Mouse (Mus musculus): ENCODE data around the gene Man2b2. TPM values are rescaled to one million over a fixed set of nuclear protein-coding genes. Genes with fewer than 3 reads are reported as not detected.

Man2b2 gene
- polyA plus RNA-seq (2016; fragmentation: Nextera tagmentation; extraction: Ambion mirVana) = 6.2 and 7.6 TPM in 2 replicates

GRCm38 (mm10) chr5:36829913-36830879 is at the start of gene Man2b2:
Man2b2 (minus strand) TSS chr5:36830653.
- H3K4me1 ChIP-seq = peaks cover 16% of the 10 kb centered on the region
- H3K27ac ChIP-seq = peak within 1 kb of the TSS; percentile 82
- peak within 1 kb of the TSS; percentile 73 for H3K4me3 ChIP-seq
- WGBS = 4% methylated on average over 46 of the region's 46 CpGs
- no peaks in the 10 kb centered on the region for H3K36me3 ChIP-seq
- no peaks in the 10 kb centered on the region for H3K27me3 ChIP-seq (ENCODE audit: low read depth, poor library complexity, severe bottlenecking)
- peak; percentile 96 for DNase-seq (ENCODE audit: low spot score)
- H3K9me3 ChIP-seq (replicated peaks) = no peaks in the 10 kb centered on the region

- no peak for DNase-seq (ENCODE audit: low spot score)
- Histone ChIP-seq H3K4me1 (peaks cover 13% of the 10 kb centered on the region), H3K27me3 (ENCODE audit: low read depth, poor library complexity, severe bottlenecking) (peaks cover 64% of the 10 kb centered on the region), H3K9me3 (replicated peaks) (no peaks in the 10 kb centered on the region), H3K4me3 (no peak overlapping the region), H3K27ac (no peak overlapping the region), H3K36me3 (no peaks in the 10 kb centered on the region)
- WGBS = 88% methylated on average over 4 of the region's 4 CpGs
Measured at GRCm38 (mm10) chr5:36878801-36879200, 48.3 kb upstream of the Man2b2 start.

- H3K4me1 ChIP-seq = peaks cover 3% of the 10 kb centered on the region; the same call in 1 of the 2 replicates
- H3K27me3 ChIP-seq (ENCODE audit: low read depth, poor library complexity, severe bottlenecking) = peaks cover 75% of the 10 kb centered on the region
- H3K4me3 ChIP-seq = no peak overlapping the region
- no peaks in the 10 kb centered on the region for H3K9me3 ChIP-seq (replicated peaks)
- WGBS = 75% methylated on average over 2 of the region's 2 CpGs
- H3K36me3 ChIP-seq = no peaks in the 10 kb centered on the region
- no peak for DNase-seq (ENCODE audit: low spot score)
- no peak overlapping the region for H3K27ac ChIP-seq
Measured at GRCm38 (mm10) chr5:36877641-36878040, 47.2 kb upstream of the Man2b2 start.

- Histone ChIP-seq H3K36me3 (no peaks in the 10 kb centered on the region), H3K4me3 (no peak overlapping the region), H3K9me3 (replicated peaks) (no peaks in the 10 kb centered on the region), H3K4me1 (no peaks in the 10 kb centered on the region), H3K27ac (no peak overlapping the region), H3K27me3 (ENCODE audit: low read depth, poor library complexity, severe bottlenecking) (peaks cover 77% of the 10 kb centered on the region)
- WGBS = 72% methylated on average over 7 of the region's 7 CpGs
- DNase-seq (ENCODE audit: low spot score) = no peak
Measured at GRCm38 (mm10) chr5:36876777-36877396, 46.4 kb upstream of the Man2b2 start.

DNA sequence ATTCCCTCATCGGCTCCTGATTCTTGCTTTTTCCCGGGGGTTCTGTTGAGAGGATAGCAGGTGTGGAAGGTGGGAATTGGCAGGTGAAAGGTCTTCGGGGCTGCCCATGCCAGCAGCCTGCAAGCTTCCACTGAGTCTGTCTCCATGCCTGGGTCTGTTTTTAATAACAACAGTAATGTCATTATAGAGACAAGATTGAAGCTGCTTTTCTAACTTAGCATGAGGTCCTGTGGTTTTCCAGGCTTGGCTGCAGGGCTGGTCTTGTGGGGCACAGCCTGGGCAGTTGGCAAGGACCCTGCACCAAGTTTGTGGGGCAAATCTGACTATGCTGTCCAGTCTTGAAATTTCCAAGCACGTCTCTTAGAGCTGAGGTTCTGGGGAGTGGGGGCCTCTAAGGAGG is 45.5 kb upstream of the Man2b2 start:
- H3K36me3 ChIP-seq = no peaks in the 10 kb centered on the region
- no peak for DNase-seq (ENCODE audit: low spot score)
- peaks cover 77% of the 10 kb centered on the region for H3K27me3 ChIP-seq (ENCODE audit: low read depth, poor library complexity, severe bottlenecking)
- 81% methylated on average over 4 of the region's 4 CpGs for WGBS
- no peak overlapping the region for H3K27ac ChIP-seq
- no peak overlapping the region for H3K4me3 ChIP-seq
- no peaks in the 10 kb centered on the region for H3K9me3 ChIP-seq (replicated peaks)
- H3K4me1 ChIP-seq = no peaks in the 10 kb centered on the region

- Histone ChIP-seq H3K36me3 (no peaks in the 10 kb centered on the region), H3K27ac (no peak overlapping the region), H3K27me3 (ENCODE audit: low read depth, poor library complexity, severe bottlenecking) (peaks cover 100% of the 10 kb centered on the region), H3K4me3 (no peak overlapping the region), H3K4me1 (peaks cover 22% of the 10 kb centered on the region), H3K9me3 (replicated peaks) (no peaks in the 10 kb centered on the region)
- DNase-seq (ENCODE audit: low spot score) = no peak
- WGBS = 85% methylated on average over 6 of the region's 6 CpGs
Measured at GRCm38 (mm10) chr5:36870916-36871315, 40.5 kb upstream of the Man2b2 start.

DNA sequence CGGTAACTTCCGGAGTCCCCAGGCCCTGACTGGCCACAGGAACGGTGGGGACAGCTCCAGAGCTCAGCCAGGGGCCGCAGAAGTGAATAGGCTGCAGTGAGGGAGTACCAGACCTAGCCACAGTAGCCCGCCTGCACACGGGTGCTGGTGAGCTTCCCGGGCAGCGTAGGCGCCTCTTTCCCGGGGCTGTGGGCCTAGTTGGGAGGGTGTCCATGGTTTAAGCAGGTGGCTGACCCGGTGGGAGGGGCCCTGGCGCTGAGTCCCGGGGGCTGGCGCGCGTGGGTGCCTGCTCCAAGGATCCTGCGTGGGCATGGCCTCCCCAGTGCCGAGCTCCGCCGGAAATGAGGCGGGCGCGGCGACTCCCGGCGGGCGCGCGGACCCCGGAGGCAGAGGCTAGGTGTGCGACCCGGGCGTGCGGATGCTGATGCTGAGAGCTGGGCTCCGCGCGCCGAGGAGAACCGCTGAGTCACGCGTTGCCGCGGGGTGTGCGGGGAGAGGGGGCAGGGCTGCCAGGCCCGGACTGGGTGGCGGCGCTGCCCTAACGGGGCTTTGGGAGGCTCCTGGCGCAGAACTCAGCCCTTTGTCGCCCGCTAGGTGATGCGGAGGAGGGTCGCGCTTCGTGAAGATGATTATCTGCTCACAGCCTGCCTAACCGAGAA is 39.3 kb upstream of the Man2b2 start:
- under 1% methylated on average over 56 of the region's 56 CpGs for WGBS
- Histone ChIP-seq H3K36me3 (no peaks in the 10 kb centered on the region), H3K27ac (no peak overlapping the region), H3K9me3 (replicated peaks) (no peaks in the 10 kb centered on the region), H3K4me1 (peaks cover 22% of the 10 kb centered on the region), H3K4me3 (peak overlapping the region; percentile 53), H3K27me3 (ENCODE audit: low read depth, poor library complexity, severe bottlenecking) (peaks cover 100% of the 10 kb centered on the region)
- peak; percentile 54 for DNase-seq (ENCODE audit: low spot score)

GRCm38 (mm10) chr5:36869186-36869577 is 38.7 kb upstream of the Man2b2 start:
- peak; percentile 39 for DNase-seq (ENCODE audit: low spot score)
- no peaks in the 10 kb centered on the region for H3K36me3 ChIP-seq
- H3K9me3 ChIP-seq (replicated peaks) = no peaks in the 10 kb centered on the region
- peaks cover 22% of the 10 kb centered on the region for H3K4me1 ChIP-seq
- H3K4me3 ChIP-seq = peak overlapping the region; percentile 53
- H3K27me3 ChIP-seq (ENCODE audit: low read depth, poor library complexity, severe bottlenecking) = peaks cover 100% of the 10 kb centered on the region
- H3K27ac ChIP-seq = no peak overlapping the region
- 3% methylated on average over 7 of the region's 7 CpGs for WGBS

GRCm38 (mm10) chr5:36868266-36869090 is 38.0 kb upstream of the Man2b2 start, which contains the start of gene Ppp2r2c:
Ppp2r2c (plus strand) TSS chr5:36868513.
- H3K9me3 ChIP-seq (replicated peaks) = no peaks in the 10 kb centered on the region
- peaks cover 100% of the 10 kb centered on the region for H3K27me3 ChIP-seq (ENCODE audit: low read depth, poor library complexity, severe bottlenecking)
- H3K36me3 ChIP-seq = no peaks in the 10 kb centered on the region
- H3K4me1 ChIP-seq = peaks cover 22% of the 10 kb centered on the region
- no peak within 1 kb of the TSS for H3K27ac ChIP-seq
- WGBS = 6% methylated on average over 108 of the region's 108 CpGs
- peak within 1 kb of the TSS; percentile 53 for H3K4me3 ChIP-seq
- DNase-seq (ENCODE audit: low spot score) = peak; percentile 43

DNA sequence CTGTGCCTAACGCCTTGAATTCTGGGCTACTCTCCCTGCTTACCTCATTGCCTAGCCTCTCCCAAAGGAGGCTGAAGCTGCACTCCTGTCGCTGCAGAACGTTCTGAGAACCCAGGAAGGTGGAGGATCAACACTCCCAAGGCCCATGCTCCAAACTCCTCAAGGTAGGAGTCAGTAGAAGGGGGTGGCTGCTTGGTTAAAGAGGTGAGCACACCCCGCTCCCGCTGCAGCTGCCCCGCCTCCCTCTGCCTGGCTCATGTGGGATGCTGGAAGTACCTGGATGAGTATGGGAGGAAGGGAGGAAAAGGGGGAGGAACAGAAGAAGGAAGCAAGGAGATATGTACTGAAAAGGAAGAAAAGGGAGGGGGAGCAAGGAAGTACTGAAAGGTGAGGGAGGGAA is 37.1 kb upstream of the Man2b2 start:
- no peak overlapping the region for H3K4me3 ChIP-seq
- 8% methylated on average over 6 of the region's 6 CpGs for WGBS
- no peaks in the 10 kb centered on the region for H3K36me3 ChIP-seq
- no peak overlapping the region for H3K27ac ChIP-seq
- H3K9me3 ChIP-seq (replicated peaks) = no peaks in the 10 kb centered on the region
- peaks cover 100% of the 10 kb centered on the region for H3K27me3 ChIP-seq (ENCODE audit: low read depth, poor library complexity, severe bottlenecking)
- no peak for DNase-seq (ENCODE audit: low spot score)
- peaks cover 22% of the 10 kb centered on the region for H3K4me1 ChIP-seq

- H3K27ac ChIP-seq = no peak overlapping the region
- H3K36me3 ChIP-seq = no peaks in the 10 kb centered on the region
- H3K9me3 ChIP-seq (replicated peaks) = no peaks in the 10 kb centered on the region
- DNase-seq (ENCODE audit: low spot score) = no peak
- no peak overlapping the region for H3K4me3 ChIP-seq
- WGBS = 68% methylated on average over 7 of the region's 7 CpGs
- peaks cover 22% of the 10 kb centered on the region for H3K4me1 ChIP-seq
- H3K27me3 ChIP-seq (ENCODE audit: low read depth, poor library complexity, severe bottlenecking) = peaks cover 94% of the 10 kb centered on the region
Measured at GRCm38 (mm10) chr5:36866701-36867250, 36.3 kb upstream of the Man2b2 start.

DNA sequence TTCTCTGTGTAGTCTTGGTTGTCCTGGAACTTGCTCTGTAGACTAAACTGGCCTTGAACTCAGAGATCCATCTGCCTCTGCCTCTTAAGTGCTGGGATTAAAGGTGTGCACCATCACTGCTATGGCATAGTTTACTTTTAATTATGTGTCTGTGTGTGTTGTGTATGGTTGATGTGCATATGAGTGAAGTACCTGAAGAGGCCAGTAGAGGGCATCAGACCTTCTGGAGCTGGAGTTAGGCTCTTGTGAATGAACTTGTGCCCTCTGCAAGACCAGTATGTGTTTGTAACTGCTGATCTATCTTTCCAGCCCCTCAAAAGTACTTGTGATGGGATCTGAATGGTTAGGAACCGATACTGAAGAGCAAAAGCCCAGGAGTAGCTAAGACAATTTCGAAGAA is 30.6 kb upstream of the Man2b2 start:
- peaks cover 37% of the 10 kb centered on the region for H3K27me3 ChIP-seq (ENCODE audit: low read depth, poor library complexity, severe bottlenecking)
- H3K4me3 ChIP-seq = no peak overlapping the region
- DNase-seq (ENCODE audit: low spot score) = no peak
- H3K27ac ChIP-seq = no peak overlapping the region
- H3K4me1 ChIP-seq = no peaks in the 10 kb centered on the region
- 94% methylated on average over 2 of the region's 2 CpGs for WGBS
- H3K36me3 ChIP-seq = no peaks in the 10 kb centered on the region
- H3K9me3 ChIP-seq (replicated peaks) = no peaks in the 10 kb centered on the region
